8 mouse cellular contexts compared by ENCODE assay signal in genomic region chr11:73048030-73048876, GRCm38 (mm10). TPM values are rescaled to one million over a fixed set of nuclear protein-coding genes. Genes with fewer than 3 reads are reported as not detected.
DNase-seq lines count a peak whose midpoint lies in the region; ATAC-seq and TF ChIP-seq lines count a peak whose summit lies in the region.

No protein-coding gene starts in this region.

- H3K4me3 ChIP-seq in lung, embryonic 14.5 days (ENCODE audit: low read depth, low read length): peak overlapping the region; percentile 87
- peak overlapping the region; percentile 97 for H3K4me3 ChIP-seq in bone marrow, adult 2 months (replicated peaks; ENCODE audit: control insufficient read depth, low read depth, low read length)
- H3K4me3 ChIP-seq in forebrain, embryonic 12.5 days (replicated peaks): peak overlapping the region; percentile 93
- H3K4me3 ChIP-seq in liver, embryonic 11.5 days (ENCODE audit: low read depth, low read length): peak overlapping the region; percentile 72
- peak overlapping the region; percentile 96 for H3K4me3 ChIP-seq in stomach, embryonic 16.5 days (replicated peaks; ENCODE audit: low read length)

- H3K27me3 ChIP-seq in lung, embryonic 14.5 days (ENCODE audit: insufficient read depth, low read length): no peaks in the 10 kb centered on the region
- H3K27me3 ChIP-seq in forebrain, embryonic 12.5 days: no peaks in the 10 kb centered on the region
- H3K27me3 ChIP-seq in liver, embryonic 11.5 days (replicated peaks; ENCODE audit: control insufficient read depth, insufficient read depth, low read length): no peaks in the 10 kb centered on the region
- H3K27me3 ChIP-seq in stomach, embryonic 16.5 days (ENCODE audit: control insufficient read depth, insufficient read depth, low read length): no peaks in the 10 kb centered on the region

- peak overlapping the region; percentile 88 for H3K9ac ChIP-seq in lung, embryonic 14.5 days
- peak overlapping the region; percentile 92 for H3K9ac ChIP-seq in forebrain, embryonic 12.5 days
- H3K9ac ChIP-seq in liver, embryonic 11.5 days (ENCODE audit: low read depth, low read length): peak overlapping the region; percentile 83
- H3K9ac ChIP-seq in stomach, embryonic 16.5 days (ENCODE audit: low read length): peak overlapping the region; percentile 98

- peak overlapping the region; percentile 84 for H3K4me2 ChIP-seq in lung, embryonic 14.5 days
- peak overlapping the region; percentile 91 for H3K4me2 ChIP-seq in forebrain, embryonic 12.5 days
- H3K4me2 ChIP-seq in liver, embryonic 11.5 days: peak overlapping the region; percentile 90
- H3K4me2 ChIP-seq in stomach, embryonic 16.5 days (ENCODE audit: low read depth, low read length): peak overlapping the region; percentile 90

- no peak for TF ChIP-seq POLR2A in bone marrow, adult 2 months (IDR thresholded peaks at IDR 0.05; ENCODE audit: borderline replicate concordance, control insufficient read depth, low read depth, low read length)

- H3K36me3 ChIP-seq in lung, embryonic 14.5 days (ENCODE audit: insufficient read depth): peaks cover 31% of the 10 kb centered on the region
- peaks cover 21% of the 10 kb centered on the region for H3K36me3 ChIP-seq in forebrain, embryonic 12.5 days (replicated peaks)
- H3K36me3 ChIP-seq in liver, embryonic 11.5 days (ENCODE audit: control insufficient read depth, insufficient read depth, low read length): peaks cover 7% of the 10 kb centered on the region; the same call in 1 of the 2 replicates
- peaks cover 8% of the 10 kb centered on the region; the same call in 1 of the 2 replicates for H3K36me3 ChIP-seq in stomach, embryonic 16.5 days (ENCODE audit: control insufficient read depth, insufficient read depth, low read length)

- H3K27ac ChIP-seq in lung, embryonic 14.5 days (ENCODE audit: low read depth): peak overlapping the region; percentile 88
- H3K27ac ChIP-seq in bone marrow, adult 2 months (ENCODE audit: control insufficient read depth, insufficient read depth, low read depth, low read length, poor library complexity): peak overlapping the region; percentile 82
- peak overlapping the region; percentile 85 for H3K27ac ChIP-seq in forebrain, embryonic 12.5 days
- peak overlapping the region; percentile 76 for H3K27ac ChIP-seq in liver, embryonic 11.5 days (ENCODE audit: low read depth, low read length)
- H3K27ac ChIP-seq in stomach, embryonic 16.5 days (ENCODE audit: low read length): peak overlapping the region; percentile 90

- DNase-seq in lung, embryonic 14.5 days: peak; percentile 59
- DNase-seq in lung, postnatal 25 days (ENCODE audit: low spot score): no peak
- no peak for DNase-seq in liver, embryonic 11.5 days (ENCODE audit: low spot score)
- DNase-seq in layer of hippocampus, adult 18-20 months (ENCODE audit: low spot score in 2 of 2): no peak
- no peak for DNase-seq in gastrocnemius, adult 8-10 months (ENCODE audit: low spot score in 2 of 2)

- WGBS in lung, embryonic 14.5 days: 1% methylated on average over 55 of the region's 55 CpGs
- WGBS in bone marrow, adult 2 months: 2% methylated on average over 55 of the region's 55 CpGs
- 1% methylated on average over 55 of the region's 55 CpGs for WGBS in forebrain, embryonic 12.5 days
- WGBS in liver, embryonic 11.5 days: 1% methylated on average over 55 of the region's 55 CpGs
- WGBS in stomach, embryonic 16.5 days: 1% methylated on average over 55 of the region's 55 CpGs

- TF ChIP-seq CTCF in lung, embryonic 14.5 days (IDR thresholded peaks at IDR 0.05; ENCODE audit: low read depth): no peak
- TF ChIP-seq CTCF in bone marrow, adult 2 months (IDR thresholded peaks at IDR 0.05; ENCODE audit: control insufficient read depth, insufficient read depth, low read length): no peak

- no peaks in the 10 kb centered on the region for H3K9me3 ChIP-seq in lung, embryonic 14.5 days (ENCODE audit: low read depth, low read length)
- H3K9me3 ChIP-seq in forebrain, embryonic 12.5 days: no peaks in the 10 kb centered on the region
- no peaks in the 10 kb centered on the region for H3K9me3 ChIP-seq in liver, embryonic 11.5 days (ENCODE audit: control insufficient read depth, low read length)
- H3K9me3 ChIP-seq in stomach, embryonic 16.5 days (replicated peaks; ENCODE audit: control insufficient read depth, low read length): no peaks in the 10 kb centered on the region

- H3K4me1 ChIP-seq in lung, embryonic 14.5 days (ENCODE audit: insufficient read depth): 0 out of 2 replicates have a peak, but pooled peaks cover 6% of the 10 kb centered on the region
- H3K4me1 ChIP-seq in bone marrow, adult 2 months (ENCODE audit: control insufficient read depth, insufficient read depth, low read length): no peaks in the 10 kb centered on the region; the same call in none of the 2 replicates
- peaks cover 13% of the 10 kb centered on the region for H3K4me1 ChIP-seq in forebrain, embryonic 12.5 days
- peaks cover 7% of the 10 kb centered on the region for H3K4me1 ChIP-seq in liver, embryonic 11.5 days (replicated peaks; ENCODE audit: control insufficient read depth, insufficient read depth, low read length)
- peaks cover 13% of the 10 kb centered on the region for H3K4me1 ChIP-seq in stomach, embryonic 16.5 days (ENCODE audit: control insufficient read depth, insufficient read depth, low read length)

- ATAC-seq in lung, embryonic 14.5 days (ENCODE audit: insufficient read depth): peak; percentile 73
- ATAC-seq in forebrain, embryonic 12.5 days (ENCODE audit: low FRiP score): peak; percentile 74
- peak; percentile 72 for ATAC-seq in liver, embryonic 11.5 days (replicated peaks; ENCODE audit: low FRiP score)
- ATAC-seq in stomach, embryonic 16.5 days (ENCODE audit: insufficient read depth, low FRiP score): peak; percentile 61

RNA-seq across cellular contexts. Expression of gene Ncbp3, which starts 0.7 kb away (rescaled TPM):
- 12.3 and 13.2 TPM in 2 replicates for polyA plus RNA-seq in lung, embryonic 14.5 days (2014; fragmentation: Nextera tagmentation; extraction: Ambion mirVana)
- polyA plus RNA-seq in bone marrow, adult 2 months (2011; ENCODE audit: insufficient read depth, insufficient read length, low replicate concordance, missing spikeins): 6.8 and 8.0 TPM in 2 replicates
- 12.4 and 13.6 TPM in 2 replicates for polyA plus RNA-seq in forebrain, embryonic 12.5 days (2016; fragmentation: Nextera tagmentation; extraction: Ambion mirVana)
- polyA plus RNA-seq in liver, embryonic 11.5 days (2014; fragmentation: Nextera tagmentation; extraction: Ambion mirVana): 11.1 and 11.8 TPM in 2 replicates
- polyA plus RNA-seq in stomach, embryonic 16.5 days (2015; fragmentation: Nextera tagmentation; extraction: Ambion mirVana): 10.8 and 11.1 TPM in 2 replicates
- 10 to 100 TPM in 1 of 2 experiments, 1 to 10 TPM in 1; 9.3 to 10.4 TPM for total RNA-seq in layer of hippocampus, adult 18-20 months (2021)
- 1 to 10 TPM; 2.3 to 3.3 (median 2.9) TPM for total RNA-seq in gastrocnemius, adult 8-10 months (2022)

RNA-seq across cellular contexts. Expression of gene Camkk1, which starts 29.4 kb away (rescaled TPM):
- 3.2 and 3.5 TPM in 2 replicates for polyA plus RNA-seq in lung, embryonic 14.5 days (2014; fragmentation: Nextera tagmentation; extraction: Ambion mirVana)
- polyA plus RNA-seq in bone marrow, adult 2 months (2011; ENCODE audit: insufficient read depth, insufficient read length, low replicate concordance, missing spikeins): 3.3 and 8.7 TPM in 2 replicates
- 9.0 and 9.7 TPM in 2 replicates for polyA plus RNA-seq in forebrain, embryonic 12.5 days (2016; fragmentation: Nextera tagmentation; extraction: Ambion mirVana)
- 2.6 and 3.0 TPM in 2 replicates for polyA plus RNA-seq in liver, embryonic 11.5 days (2014; fragmentation: Nextera tagmentation; extraction: Ambion mirVana)
- polyA plus RNA-seq in stomach, embryonic 16.5 days (2015; fragmentation: Nextera tagmentation; extraction: Ambion mirVana): 13.9 and 15.5 TPM in 2 replicates
- 100 to 1,000 TPM; 175 to 178 TPM for total RNA-seq in layer of hippocampus, adult 18-20 months (2021)
- total RNA-seq in gastrocnemius, adult 8-10 months (2022): under 1 TPM; 0.22 to 0.32 (median 0.28) TPM

RNA-seq across cellular contexts. Expression of gene Itgae, which starts 42.1 kb away (rescaled TPM):
- polyA plus RNA-seq in lung, embryonic 14.5 days (2014; fragmentation: Nextera tagmentation; extraction: Ambion mirVana): 0.38 and 0.55 TPM in 2 replicates
- 1.2 TPM in 1 of 2 replicates, not detected in the other for polyA plus RNA-seq in bone marrow, adult 2 months (2011; ENCODE audit: insufficient read depth, insufficient read length, low replicate concordance, missing spikeins)
- 0.37 and 0.38 TPM in 2 replicates for polyA plus RNA-seq in forebrain, embryonic 12.5 days (2016; fragmentation: Nextera tagmentation; extraction: Ambion mirVana)
- polyA plus RNA-seq in liver, embryonic 11.5 days (2014; fragmentation: Nextera tagmentation; extraction: Ambion mirVana): 0.43 and 0.60 TPM in 2 replicates
- 0.31 and 0.36 TPM in 2 replicates for polyA plus RNA-seq in stomach, embryonic 16.5 days (2015; fragmentation: Nextera tagmentation; extraction: Ambion mirVana)
- under 1 TPM; 0.10 to 0.17 TPM for total RNA-seq in layer of hippocampus, adult 18-20 months (2021)
- total RNA-seq in gastrocnemius, adult 8-10 months (2022): under 1 TPM in 3 of 4 experiments, not detected in 1; 0.08 to 0.10 (median 0.09) TPM

RNA-seq across cellular contexts. Expression of gene P2rx1, which starts 49.4 kb away (rescaled TPM):
- polyA plus RNA-seq in lung, embryonic 14.5 days (2014; fragmentation: Nextera tagmentation; extraction: Ambion mirVana): 1.9 and 2.1 TPM in 2 replicates
- polyA plus RNA-seq in bone marrow, adult 2 months (2011; ENCODE audit: insufficient read depth, insufficient read length, low replicate concordance, missing spikeins): 19.8 and 31.7 TPM in 2 replicates
- polyA plus RNA-seq in forebrain, embryonic 12.5 days (2016; fragmentation: Nextera tagmentation; extraction: Ambion mirVana): 0.52 and 0.74 TPM in 2 replicates
- polyA plus RNA-seq in liver, embryonic 11.5 days (2014; fragmentation: Nextera tagmentation; extraction: Ambion mirVana): 17.6 and 18.8 TPM in 2 replicates
- polyA plus RNA-seq in stomach, embryonic 16.5 days (2015; fragmentation: Nextera tagmentation; extraction: Ambion mirVana): 25.4 and 30.6 TPM in 2 replicates
- total RNA-seq in layer of hippocampus, adult 18-20 months (2021): under 1 TPM; 0.25 to 0.27 TPM
- under 1 TPM; 0.24 to 0.52 (median 0.34) TPM for total RNA-seq in gastrocnemius, adult 8-10 months (2022)
